Mouse (Mus musculus) kidney, postnatal 0 days (tissue): ENCODE measurements at regions not wholly inside any gene's neighbourhood (a gene's known extent, or its start where the extent isn't known, plus 50 kb on each side); places are given as distances from the start of the nearest gene placed in this dataset.

ENCODE experiments used
- ATAC-seq: fragments of 200-750 bp; cut with Nextera tagmentation; replicated peaks from 2 replicates; pipeline ENCODE4 v1.8.0; 2017; ENCODE audit warnings: low read depth, moderate number of reproducible peaks, moderate TSS enrichment, moderate library complexity; ENCODE audit not compliant: low FRiP score
- DNase-seq: peaks from one replicate; pipeline ENCODE4 v3.0.0-alpha.2; 2016; ENCODE audit warnings: low spot score
- H3K27ac ChIP-seq: fragments of 300-500 bp; sonication (generic); 2 replicates; pipeline ENCODE4 v1.5.1; 2014; ENCODE audit warnings: mild to moderate bottlenecking
- H3K27me3 ChIP-seq: fragments of 300-500 bp; sonication (generic); 2 replicates; pipeline ENCODE4 v1.6.1; 2014; ENCODE audit warnings: low read length, mixed read lengths; ENCODE audit not compliant: insufficient read depth
- H3K36me3 ChIP-seq: fragments of 300-500 bp; sonication (generic); 2 replicates; pipeline ENCODE4 v1.6.1; 2014; ENCODE audit warnings: low read length, mixed read lengths; ENCODE audit not compliant: insufficient read depth
- H3K4me1 ChIP-seq: fragments of 300-500 bp; sonication (generic); replicated peaks from 2 replicates; pipeline ENCODE4 v1.6.1; 2014; ENCODE audit warnings: antibody characterized with exemption, low read length, mixed read lengths; ENCODE audit not compliant: insufficient read depth
- H3K4me2 ChIP-seq: fragments of 300-500 bp; sonication (generic); 2 replicates; pipeline ENCODE4 v1.6.1; 2014; ENCODE audit warnings: mild to moderate bottlenecking, low read length, moderate library complexity, mixed read lengths
- H3K4me3 ChIP-seq: fragments of 300-500 bp; sonication (generic); replicated peaks from 2 replicates; pipeline ENCODE4 v1.5.1; 2014; ENCODE audit warnings: low read depth, low read length
- H3K9ac ChIP-seq: fragments of 300-500 bp; sonication (generic); 2 replicates; pipeline ENCODE4 v1.6.1; 2014; ENCODE audit warnings: low read depth, low read length
- H3K9me3 ChIP-seq: fragments of 300-500 bp; sonication (generic); replicated peaks from 2 replicates; pipeline ENCODE4 v1.6.1; 2016; ENCODE audit warnings: low read length, inconsistent platforms, mixed read lengths
- CTCF ChIP-seq: IDR thresholded peaks from 2 replicates; pipeline ENCODE4 v1.5.1; 2016; ENCODE audit warnings: antibody characterized with exemption, low read depth, mild to moderate bottlenecking, moderate library complexity
- WGBS: fragments of 180-500 bp; shearing (Covaris S2); extraction: QIAGEN DNeasy Blood & Tissue Kit; methylation state at CpG from one replicate; pipeline ENCODE4 v1.1.7; 2014; 5-methylcytosine and 5-hydroxymethylcytosine counted together

- no peak for TF ChIP-seq CTCF
- H3K36me3 ChIP-seq = no peaks in the 10 kb centered on the region
- ATAC-seq = no peak
- no peak overlapping the region for H3K9ac ChIP-seq
- H3K27ac ChIP-seq = no peak overlapping the region
- WGBS = 71% methylated on average over 1 of the region's 1 CpGs
- H3K4me1 ChIP-seq = no peaks in the 10 kb centered on the region
- no peak overlapping the region for H3K4me2 ChIP-seq
- no peaks in the 10 kb centered on the region for H3K9me3 ChIP-seq
- no peaks in the 10 kb centered on the region for H3K27me3 ChIP-seq
- no peak for DNase-seq
- H3K4me3 ChIP-seq = no peak overlapping the region
Measured at GRCm38 (mm10) chr5:64460891-64461290, 304.8 kb downstream of the Tbc1d1 start.

DNA sequence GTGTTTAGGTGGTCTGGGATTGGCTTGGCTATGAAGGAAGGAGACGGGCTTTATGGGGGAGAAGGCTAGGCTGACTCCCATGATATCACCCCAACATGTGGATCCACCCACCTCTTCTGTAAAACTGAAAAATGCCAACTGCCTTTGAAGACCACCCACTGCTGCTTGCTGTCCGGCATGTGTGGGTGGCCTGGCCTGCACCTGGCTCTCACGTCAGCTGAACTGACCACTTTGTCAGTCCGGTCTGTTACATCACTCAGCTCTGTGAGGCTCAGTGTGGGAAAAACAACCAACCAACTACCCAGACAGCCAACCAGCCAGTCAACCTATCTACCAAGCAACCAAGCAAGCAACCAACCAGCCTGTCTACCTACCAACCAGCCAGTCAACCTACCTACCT is 305.5 kb downstream of the Tbc1d1 start:
- no peak for TF ChIP-seq CTCF
- Histone ChIP-seq H3K4me1 (no peaks in the 10 kb centered on the region), H3K27ac (no peak overlapping the region), H3K4me3 (no peak overlapping the region), H3K9me3 (no peaks in the 10 kb centered on the region), H3K4me2 (no peak overlapping the region), H3K9ac (no peak overlapping the region), H3K27me3 (no peaks in the 10 kb centered on the region), H3K36me3 (no peaks in the 10 kb centered on the region)
- WGBS = 86% methylated on average over 4 of the region's 4 CpGs
- ATAC-seq (no peak), DNase-seq (no peak)

GRCm38 (mm10) chr5:64462411-64462810 is 306.3 kb downstream of the Tbc1d1 start:
- TF ChIP-seq CTCF = no peak
- Histone ChIP-seq H3K4me3 (no peak overlapping the region), H3K27me3 (no peaks in the 10 kb centered on the region), H3K9me3 (no peaks in the 10 kb centered on the region), H3K36me3 (no peaks in the 10 kb centered on the region), H3K9ac (no peak overlapping the region), H3K4me1 (no peaks in the 10 kb centered on the region), H3K27ac (no peak overlapping the region), H3K4me2 (no peak overlapping the region)
- DNase-seq = no peak
- 40% methylated on average over 3 of the region's 3 CpGs for WGBS
- no peak for ATAC-seq

- H3K27me3 ChIP-seq = no peaks in the 10 kb centered on the region
- no peaks in the 10 kb centered on the region for H3K36me3 ChIP-seq
- ATAC-seq (no peak), DNase-seq (no peak)
- no peak for TF ChIP-seq CTCF
- no peak overlapping the region for H3K27ac ChIP-seq
- no peak overlapping the region for H3K4me3 ChIP-seq
- H3K4me1 ChIP-seq = no peaks in the 10 kb centered on the region
- no peak overlapping the region for H3K9ac ChIP-seq
- H3K9me3 ChIP-seq = no peaks in the 10 kb centered on the region
- WGBS = 72% methylated on average over 5 of the region's 5 CpGs
- H3K4me2 ChIP-seq = no peak overlapping the region
Measured at GRCm38 (mm10) chr5:64463570-64463969, 307.5 kb downstream of the Tbc1d1 start.

DNA sequence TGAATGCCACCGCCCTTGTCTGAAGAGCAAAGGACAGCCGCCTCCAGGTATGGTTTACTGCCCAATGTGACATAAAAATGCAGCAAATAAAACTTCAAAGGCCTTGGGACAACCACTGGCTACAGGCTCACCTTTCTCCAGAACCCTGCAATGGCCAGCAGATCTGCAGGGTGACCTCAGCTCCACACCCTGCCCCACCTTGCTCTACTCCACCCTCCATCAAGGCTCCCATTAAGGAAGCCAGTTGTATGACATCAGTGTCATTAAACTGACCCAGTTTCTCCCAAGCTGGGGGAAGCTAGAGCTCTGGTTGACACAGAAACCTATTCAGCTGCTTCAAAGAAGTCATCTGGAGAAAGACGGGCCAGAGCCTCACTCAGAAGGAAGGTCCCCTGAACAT is 310.2 kb downstream of the Tbc1d1 start:
- Histone ChIP-seq H3K36me3 (no peaks in the 10 kb centered on the region), H3K4me2 (no peak overlapping the region), H3K9me3 (no peaks in the 10 kb centered on the region), H3K27me3 (no peaks in the 10 kb centered on the region), H3K27ac (no peak overlapping the region), H3K4me3 (no peak overlapping the region), H3K9ac (no peak overlapping the region), H3K4me1 (no peaks in the 10 kb centered on the region)
- no peak for TF ChIP-seq CTCF
- WGBS = 90% methylated on average over 3 of the region's 3 CpGs
- ATAC-seq = no peak
- no peak for DNase-seq

DNA sequence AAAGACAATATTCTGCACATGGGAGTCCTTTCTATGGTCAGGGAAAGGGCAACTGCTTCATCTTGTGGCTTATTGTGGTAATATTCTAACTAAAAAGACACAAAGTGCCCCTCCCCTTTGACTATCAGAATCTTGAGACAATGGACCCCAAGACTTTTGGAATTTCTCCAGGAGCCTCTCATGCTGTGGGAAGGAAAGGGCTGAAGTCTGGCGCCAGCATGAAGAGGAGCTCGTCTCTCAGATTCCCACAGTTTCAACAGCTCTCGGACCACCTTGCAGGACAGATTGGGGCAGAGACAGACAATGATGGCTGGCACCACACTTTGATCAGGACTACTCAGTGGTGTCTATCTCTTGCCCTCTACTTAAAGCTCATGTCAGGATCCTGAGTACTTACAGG is 311.8 kb downstream of the Tbc1d1 start:
- DNase-seq (no peak), ATAC-seq (no peak)
- Histone ChIP-seq H3K4me3 (no peak overlapping the region), H3K27ac (no peak overlapping the region), H3K9me3 (no peaks in the 10 kb centered on the region), H3K36me3 (no peaks in the 10 kb centered on the region), H3K9ac (no peak overlapping the region), H3K27me3 (no peaks in the 10 kb centered on the region), H3K4me2 (no peak overlapping the region), H3K4me1 (no peaks in the 10 kb centered on the region)
- TF ChIP-seq CTCF = no peak
- WGBS = 92% methylated on average over 3 of the region's 3 CpGs

GRCm38 (mm10) chr5:64468307-64468706 is 312.2 kb downstream of the Tbc1d1 start:
- Histone ChIP-seq H3K9me3 (no peaks in the 10 kb centered on the region), H3K4me2 (no peak overlapping the region), H3K4me3 (no peak overlapping the region), H3K36me3 (no peaks in the 10 kb centered on the region), H3K4me1 (no peaks in the 10 kb centered on the region), H3K27ac (no peak overlapping the region), H3K27me3 (no peaks in the 10 kb centered on the region), H3K9ac (no peak overlapping the region)
- WGBS = 80% methylated on average over 7 of the region's 7 CpGs
- DNase-seq (no peak), ATAC-seq (no peak)
- TF ChIP-seq CTCF = no peak
